Mouse (Mus musculus): ENCODE results near the gene Phf20.

Gene Phf20

GRCm38 (mm10) chr2:156278226-156279017 lies 82.2 kb downstream of the Phf20 start:
- DNase-seq: peak; percentile 87

- no peak for DNase-seq
Observed at GRCm38 (mm10) chr2:156281227-156281626, 85.0 kb downstream of the Phf20 start.

- peak; percentile 68 for DNase-seq
Observed at GRCm38 (mm10) chr2:156285161-156285560, 88.9 kb downstream of the Phf20 start.

GRCm38 (mm10) chr2:156286733-156287132 lies 90.5 kb downstream of the Phf20 start:
- no peak for DNase-seq

GRCm38 (mm10) chr2:156288222-156288621 lies 92.0 kb downstream of the Phf20 start:
- no peak for DNase-seq

- DNase-seq: no peak
Observed at GRCm38 (mm10) chr2:156289552-156290160, 93.4 kb downstream of the Phf20 start.

- no peak for DNase-seq
Observed at GRCm38 (mm10) chr2:156291998-156292397, 95.7 kb downstream of the Phf20 start.

- DNase-seq: no peak
Observed at GRCm38 (mm10) chr2:156295601-156296063, 99.4 kb downstream of the Phf20 start.

GRCm38 (mm10) chr2:156296190-156296589 lies 99.9 kb downstream of the Phf20 start:
- no peak for DNase-seq

GRCm38 (mm10) chr2:156297653-156298052 lies 101.4 kb downstream of the Phf20 start:
- no peak for DNase-seq

- no peak for DNase-seq
Observed at GRCm38 (mm10) chr2:156298458-156298857, 102.2 kb downstream of the Phf20 start.

GRCm38 (mm10) chr2:156302063-156302462 lies 105.8 kb downstream of the Phf20 start:
- no peak for DNase-seq

- no peak for DNase-seq
Observed at GRCm38 (mm10) chr2:156304351-156304750, 108.1 kb downstream of the Phf20 start.

- peak; percentile 65 for DNase-seq
Observed at GRCm38 (mm10) chr2:156305818-156306217, 109.6 kb downstream of the Phf20 start.

GRCm38 (mm10) chr2:156307261-156307660 lies 111.0 kb downstream of the Phf20 start:
- DNase-seq: peak; percentile 27

GRCm38 (mm10) chr2:156309948-156310347 lies 113.7 kb downstream of the Phf20 start:
- DNase-seq: no peak

GRCm38 (mm10) chr2:156310455-156310854 lies 114.2 kb downstream of the Phf20 start:
- no peak for DNase-seq

- DNase-seq: no peak
Observed at GRCm38 (mm10) chr2:156310945-156311344, 114.7 kb downstream of the Phf20 start.

GRCm38 (mm10) chr2:156311441-156311840 lies 115.2 kb downstream of the Phf20 start:
- DNase-seq: no peak

- DNase-seq: no peak
Observed at GRCm38 (mm10) chr2:156311841-156312291, 115.6 kb downstream of the Phf20 start.

- DNase-seq: peak; percentile 92
Observed at GRCm38 (mm10) chr2:156312297-156312897, 116.1 kb downstream of the Phf20 start, which contains the start of the genes Cnbd2 and Scand1. TSS of gene Cnbd2 (plus strand) at chr2:156312299. TSS of gene Scand1 (minus strand) at chr2:156312704.

- peak; percentile 11 for DNase-seq
Observed at GRCm38 (mm10) chr2:156313153-156313552, 116.9 kb downstream of the Phf20 start.

- DNase-seq: no peak
Observed at GRCm38 (mm10) chr2:156314811-156315210, 118.5 kb downstream of the Phf20 start.

- no peak for DNase-seq
Observed at GRCm38 (mm10) chr2:156318491-156318890, 122.2 kb downstream of the Phf20 start.

Measured in retina, postnatal 1 day (tissue).